Mouse (Mus musculus) lung, embryonic 15.5 days (tissue): Measurements from ENCODE around the gene Sbk3. TPM values are rescaled to one million over a fixed set of nuclear protein-coding genes. Genes with fewer than 3 reads are reported as not detected.
A peak's percentile ranks its signal among the peaks of the same experiment; 100 is the strongest.

Experiments used
- ATAC-seq: fragments of 200-750 bp; cut with Nextera tagmentation; 2 replicates; pipeline ENCODE4 v1.8.0; 2017; ENCODE audit warnings: moderate number of reproducible peaks, borderline replicate concordance; ENCODE audit not compliant: low FRiP score, low TSS enrichment; ENCODE audit errors: extremely low read depth
- H3K27ac ChIP-seq: fragments of 300-500 bp; sonication (generic); 2 replicates; pipeline ENCODE4 v1.5.1; 2015; ENCODE audit warnings: moderate library complexity, mild to moderate bottlenecking, inconsistent platforms
- H3K27me3 ChIP-seq: fragments of 300-500 bp; sonication (generic); 2 replicates; pipeline ENCODE4 v1.6.1; 2015; ENCODE audit warnings: inconsistent platforms
- H3K36me3 ChIP-seq: fragments of 300-500 bp; sonication (generic); 2 replicates; pipeline ENCODE4 v1.6.1; 2015; ENCODE audit warnings: inconsistent platforms
- H3K4me1 ChIP-seq: fragments of 300-500 bp; sonication (generic); 2 replicates; pipeline ENCODE4 v1.6.1; 2015; ENCODE audit warnings: inconsistent platforms
- H3K4me2 ChIP-seq: fragments of 300-500 bp; sonication (generic); 2 replicates; pipeline ENCODE4 v1.6.1; 2015; ENCODE audit warnings: inconsistent platforms, mild to moderate bottlenecking, moderate library complexity
- H3K4me3 ChIP-seq: fragments of 300-500 bp; sonication (generic); 2 replicates; pipeline ENCODE4 v1.5.1; 2015; ENCODE audit warnings: mild to moderate bottlenecking, inconsistent platforms
- H3K9ac ChIP-seq: fragments of 300-500 bp; sonication (generic); 2 replicates; pipeline ENCODE4 v1.6.1; 2015; ENCODE audit warnings: inconsistent platforms
- H3K9me3 ChIP-seq: fragments of 300-500 bp; sonication (generic); 2 replicates; pipeline ENCODE4 v1.6.1; 2016; ENCODE audit warnings: inconsistent platforms
- WGBS: fragments of 180-500 bp; shearing (Covaris S2); methylation state at CpG from one replicate; pipeline ENCODE4 v1.1.7; 2015; 5-methylcytosine and 5-hydroxymethylcytosine counted together
- polyA plus RNA-seq: library from polyadenylated mRNA; unstranded; fragments of >200 nt; fragmentation: Nextera tagmentation; extraction: Ambion mirVana; gene quantifications from 2 replicates; pipeline ENCODE4 v1.2.1, GENCODE M21; 2015

The Sbk3 gene
- polyA plus RNA-seq, 1 experiment from 2014 or later, result 0.52 TPM

GRCm38 (mm10) chr7:4919096-4919495 is 51.9 kb downstream of the Sbk3 start:
- Histone ChIP-seq H3K36me3 (peaks cover 27% of the 10 kb centered on the region), H3K27me3 (no peaks in the 10 kb centered on the region), H3K9me3 (no peaks in the 10 kb centered on the region), H3K9ac (no peak overlapping the region), H3K4me3 (no peak overlapping the region), H3K4me1 (peaks cover 44% of the 10 kb centered on the region), H3K4me2 (no peak overlapping the region), H3K27ac (no peak overlapping the region)
- 85% methylated on average over 21 of the region's 21 CpGs for WGBS
- no peak for ATAC-seq

GRCm38 (mm10) chr7:4918681-4919080 is 52.3 kb downstream of the Sbk3 start:
- Histone ChIP-seq H3K27ac (no peak overlapping the region), H3K9ac (no peak overlapping the region), H3K9me3 (no peaks in the 10 kb centered on the region), H3K4me1 (peaks cover 40% of the 10 kb centered on the region), H3K27me3 (no peaks in the 10 kb centered on the region), H3K4me2 (no peak overlapping the region), H3K4me3 (no peak overlapping the region), H3K36me3 (peaks cover 27% of the 10 kb centered on the region)
- WGBS, result 91% methylated on average over 15 of the region's 15 CpGs
- ATAC-seq, result no peak

GRCm38 (mm10) chr7:4917494-4917893 is 53.5 kb downstream of the Sbk3 start:
- Histone ChIP-seq H3K27me3 (no peaks in the 10 kb centered on the region), H3K4me1 (peaks cover 28% of the 10 kb centered on the region), H3K9ac (no peak overlapping the region), H3K4me3 (no peak overlapping the region), H3K36me3 (peaks cover 27% of the 10 kb centered on the region), H3K9me3 (no peaks in the 10 kb centered on the region), H3K4me2 (no peak overlapping the region), H3K27ac (no peak overlapping the region)
- no peak for ATAC-seq
- 91% methylated on average over 2 of the region's 2 CpGs for WGBS

DNA sequence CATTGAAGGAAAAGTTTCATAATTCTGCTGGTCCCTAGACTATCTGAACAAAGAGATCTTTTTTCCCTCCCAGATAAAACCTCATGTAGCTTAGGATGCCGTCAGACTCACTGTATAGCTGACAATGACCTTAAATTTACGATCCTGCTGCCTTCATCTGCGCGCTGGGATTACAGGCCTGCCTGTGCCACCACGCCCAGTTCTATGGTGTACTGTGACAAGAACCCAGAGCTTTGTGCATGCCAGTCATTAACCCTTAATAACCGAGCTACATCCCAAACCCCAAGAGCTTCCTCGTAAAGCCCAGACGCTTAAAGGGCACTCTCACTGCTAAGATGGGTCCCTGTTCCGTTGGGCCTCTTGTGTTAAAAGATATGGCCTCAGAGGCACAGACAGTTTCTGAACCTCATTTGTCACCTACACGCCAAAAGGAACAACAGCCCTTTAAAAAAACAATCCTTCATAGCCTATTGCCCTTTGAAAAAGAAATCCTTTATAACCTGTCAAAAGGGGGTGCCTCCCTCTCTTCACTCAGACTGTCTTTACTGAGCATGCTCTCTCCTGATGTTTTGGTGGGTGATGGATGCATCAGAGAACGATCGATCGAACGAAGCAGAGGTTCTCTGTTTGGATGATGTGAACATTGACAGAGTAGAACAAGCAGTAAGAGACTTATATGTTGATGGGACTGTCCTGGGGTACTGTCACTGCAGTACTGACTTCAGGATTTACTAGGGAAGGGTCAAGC is 55.1 kb downstream of the Sbk3 start:
- Histone ChIP-seq H3K27me3 (no peaks in the 10 kb centered on the region), H3K4me2 (peak overlapping the region; percentile 63)
- ATAC-seq, result peak; percentile 32; the same call in 1 of the 2 replicates

More for the DNA sequence above, 55.1 kb downstream of the Sbk3 start:
- Histone ChIP-seq H3K27ac (peak overlapping the region; percentile 97), H3K4me1 (peaks cover 15% of the 10 kb centered on the region), H3K36me3 (peaks cover 24% of the 10 kb centered on the region), H3K9ac (peak overlapping the region; percentile 93), H3K9me3 (no peaks in the 10 kb centered on the region), H3K4me3 (peak overlapping the region; percentile 73)
- 11% methylated on average over 14 of the region's 14 CpGs for WGBS

Other genes starting within 250 kb of the Sbk3 start
- gene Tmem150b, start 245.9 kb downstream of the Sbk3 start, polyA plus RNA-seq, result 0.07 and 0.10 TPM in 2 replicates
- gene Kmt5c, start 231.1 kb downstream of the Sbk3 start, polyA plus RNA-seq, result 53.9 and 60.3 TPM in 2 replicates
- gene Cox6b2, start 218.1 kb downstream of the Sbk3 start, polyA plus RNA-seq, result 62.9 and 64.1 TPM in 2 replicates
- not detected in 2 replicates for gene Fam71e2, start 199.9 kb downstream of the Sbk3 start, polyA plus RNA-seq
- gene Il11, start 188.3 kb downstream of the Sbk3 start, polyA plus RNA-seq, result 0.19 and 0.26 TPM in 2 replicates
- 0.57 and 0.76 TPM in 2 replicates for gene Tmem190, start 188.2 kb downstream of the Sbk3 start, polyA plus RNA-seq
- gene Tmem238, start 181.5 kb downstream of the Sbk3 start, polyA plus RNA-seq, result 20.8 and 21.4 TPM in 2 replicates
- 314 and 334 TPM in 2 replicates for gene Rpl28, start 178.3 kb downstream of the Sbk3 start, polyA plus RNA-seq
- 409 and 411 TPM in 2 replicates for gene Ube2s, start 158.6 kb downstream of the Sbk3 start, polyA plus RNA-seq
- gene Shisa7, start 126.5 kb downstream of the Sbk3 start, polyA plus RNA-seq, result 0.94 and 1.3 TPM in 2 replicates
- gene Isoc2b, start 100.9 kb downstream of the Sbk3 start, polyA plus RNA-seq, result 10.6 and 12.3 TPM in 2 replicates
- 0.63 and 0.81 TPM in 2 replicates for gene Isoc2a, start 94.0 kb downstream of the Sbk3 start, polyA plus RNA-seq
- 0.16 TPM in 1 of 2 replicates, not detected in the other for gene Gm36210, start 64.7 kb downstream of the Sbk3 start, polyA plus RNA-seq
- 3.2 and 3.4 TPM in 2 replicates for gene Zfp628, start 56.0 kb downstream of the Sbk3 start, polyA plus RNA-seq
- gene Nat14, start 49.1 kb downstream of the Sbk3 start, polyA plus RNA-seq, result 2.8 and 3.7 TPM in 2 replicates
- 1.6 and 2.2 TPM in 2 replicates for gene Ssc5d, start 45.4 kb downstream of the Sbk3 start, polyA plus RNA-seq
- 0.39 and 1.2 TPM in 2 replicates for gene Sbk2, start 6.8 kb downstream of the Sbk3 start, polyA plus RNA-seq
- gene Zfp579, start 25.0 kb upstream of the Sbk3 start, polyA plus RNA-seq, result 31.5 and 32.0 TPM in 2 replicates
- gene Zfp524, start 43.2 kb upstream of the Sbk3 start, polyA plus RNA-seq, result 15.8 TPM in 2 replicates
- 45.5 and 47.3 TPM in 2 replicates for gene Fiz1, start 43.5 kb upstream of the Sbk3 start, polyA plus RNA-seq
- gene Gm44973, start 44.3 kb upstream of the Sbk3 start, polyA plus RNA-seq, result 1.2 TPM in 1 of 2 replicates, not detected in the other
- 6.4 and 6.7 TPM in 2 replicates for gene Zfp865, start 49.2 kb upstream of the Sbk3 start, polyA plus RNA-seq
- gene Ccdc106, start 49.4 kb upstream of the Sbk3 start, polyA plus RNA-seq, result 7.0 and 7.6 TPM in 2 replicates
- not detected in 2 replicates for gene 4632433K11Rik, start 63.0 kb upstream of the Sbk3 start, polyA plus RNA-seq
- gene Zfp784, start 67.3 kb upstream of the Sbk3 start, polyA plus RNA-seq, result 4.9 and 5.0 TPM in 2 replicates
- gene Zfp580, start 80.4 kb upstream of the Sbk3 start, polyA plus RNA-seq, result 29.2 and 30.0 TPM in 2 replicates
- 147 and 150 TPM in 2 replicates for gene U2af2, start 91.0 kb upstream of the Sbk3 start, polyA plus RNA-seq
- 55.1 and 60.5 TPM in 2 replicates for gene Epn1, start 109.1 kb upstream of the Sbk3 start, polyA plus RNA-seq
- gene Rfpl4, start 145.8 kb upstream of the Sbk3 start, polyA plus RNA-seq, result not detected in 2 replicates
- gene Rasl2-9, start 154.8 kb upstream of the Sbk3 start, polyA plus RNA-seq, result 0.47 and 0.64 TPM in 2 replicates
- gene Vmn1r55, start 178.5 kb upstream of the Sbk3 start, polyA plus RNA-seq, result not detected in 2 replicates
- gene Vmn1r56, start 225.6 kb upstream of the Sbk3 start, polyA plus RNA-seq, result not detected in 2 replicates
- not detected in 2 replicates for gene Vmn1r57, start 247.3 kb upstream of the Sbk3 start, polyA plus RNA-seq